Mouse (Mus musculus) forebrain, embryonic 15.5 days (tissue): Measurements from ENCODE around the gene Mplkip. TPM values are rescaled to one million over a fixed set of nuclear protein-coding genes. Genes with fewer than 3 reads are reported as not detected.

Experiments used
- ATAC-seq: fragments of 200-750 bp; cut with Nextera tagmentation; replicated peaks from 2 replicates; pipeline ENCODE4 v1.8.0; 2017; ENCODE audit warnings: mild to moderate bottlenecking, moderate TSS enrichment, moderate library complexity
- H3K27ac ChIP-seq: fragments of 300-500 bp; sonication (generic); replicated peaks from 2 replicates; pipeline ENCODE4 v1.5.1; 2015; ENCODE audit warnings: mild to moderate bottlenecking, inconsistent platforms
- H3K27me3 ChIP-seq: fragments of 300-500 bp; sonication (generic); 2 replicates; pipeline ENCODE4 v1.6.1; 2015; ENCODE audit warnings: inconsistent platforms
- H3K36me3 ChIP-seq: fragments of 300-500 bp; sonication (generic); 2 replicates; pipeline ENCODE4 v1.6.1; 2015; ENCODE audit warnings: mild to moderate bottlenecking, inconsistent platforms
- H3K4me1 ChIP-seq: fragments of 300-500 bp; sonication (generic); 2 replicates; pipeline ENCODE4 v1.6.1; 2015; ENCODE audit warnings: inconsistent platforms
- H3K4me2 ChIP-seq: fragments of 300-500 bp; sonication (generic); replicated peaks from 2 replicates; pipeline ENCODE4 v1.6.1; 2015; ENCODE audit warnings: mild to moderate bottlenecking, inconsistent platforms
- H3K4me3 ChIP-seq: fragments of 300-500 bp; sonication (generic); 2 replicates; pipeline ENCODE4 v1.5.1; 2015; ENCODE audit warnings: mild to moderate bottlenecking, inconsistent platforms
- H3K9ac ChIP-seq: fragments of 300-500 bp; sonication (generic); replicated peaks from 2 replicates; pipeline ENCODE4 v1.6.1; 2015; ENCODE audit warnings: mild to moderate bottlenecking, inconsistent platforms
- H3K9me3 ChIP-seq: fragments of 300-500 bp; sonication (generic); 2 replicates; pipeline ENCODE4 v1.6.1; 2016; ENCODE audit warnings: inconsistent platforms
- WGBS: fragments of 180-500 bp; shearing (Covaris S2); methylation state at CpG from one replicate; pipeline ENCODE4 v1.1.7; 2015; ENCODE audit warnings: mixed read lengths; 5-methylcytosine and 5-hydroxymethylcytosine counted together
- microRNA counts: library from miRNA; unstranded; fragments of <30 nt; microRNA quantifications from one replicate; lab custom pipeline; 2016
- microRNA-seq: library from miRNA; unstranded; fragments of <30 nt; microRNA quantifications from one replicate; pipeline ENCODE4, GENCODE M21; 2016
- polyA plus RNA-seq: library from polyadenylated mRNA; unstranded; fragments of >200 nt; fragmentation: Nextera tagmentation; extraction: Ambion mirVana; gene quantifications from 2 replicates; pipeline ENCODE4 v1.2.1, GENCODE M21; 2015

Mplkip gene
- polyA plus RNA-seq, 1 experiment from 2014 or later: 50.5 TPM

DNA sequence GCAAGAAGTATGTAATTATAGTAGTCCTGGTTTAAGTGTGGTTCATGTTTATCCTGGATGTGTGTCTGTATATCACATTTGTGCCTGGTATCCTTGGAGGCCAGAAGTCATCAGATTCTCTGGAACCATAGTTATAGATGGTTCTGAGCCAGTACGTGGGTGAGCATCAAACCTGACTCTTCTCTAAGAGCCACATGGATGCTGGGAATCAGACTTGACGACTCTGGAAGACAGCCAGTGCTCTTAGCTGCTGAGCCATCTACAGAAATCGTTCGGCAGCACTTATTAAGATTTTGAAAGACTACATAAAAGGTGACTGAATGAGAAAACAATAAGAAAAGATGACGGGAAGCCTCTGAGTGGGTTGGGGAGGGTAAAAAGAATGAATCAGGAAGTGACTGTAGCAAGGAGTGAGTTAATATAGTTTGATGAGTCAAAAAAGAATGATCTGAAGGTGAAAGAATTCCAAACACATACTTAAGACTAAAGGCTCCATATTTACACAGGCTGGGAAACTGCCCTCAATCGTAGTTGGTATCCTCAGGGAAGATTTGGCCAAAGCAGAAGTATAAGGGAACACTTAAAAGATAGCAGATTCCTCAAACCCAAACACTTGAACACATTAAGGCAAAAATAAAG is 10.3 kb downstream of the Mplkip start:
- no peak for ATAC-seq
- Histone ChIP-seq H3K9me3 (no peaks in the 10 kb centered on the region), H3K4me1 (no peaks in the 10 kb centered on the region), H3K27me3 (no peaks in the 10 kb centered on the region), H3K4me3 (no peak overlapping the region), H3K9ac (no peak overlapping the region), H3K27ac (no peak overlapping the region), H3K36me3 (no peaks in the 10 kb centered on the region), H3K4me2 (no peak overlapping the region)
- WGBS: 76% methylated on average over 6 of the region's 6 CpGs

DNA sequence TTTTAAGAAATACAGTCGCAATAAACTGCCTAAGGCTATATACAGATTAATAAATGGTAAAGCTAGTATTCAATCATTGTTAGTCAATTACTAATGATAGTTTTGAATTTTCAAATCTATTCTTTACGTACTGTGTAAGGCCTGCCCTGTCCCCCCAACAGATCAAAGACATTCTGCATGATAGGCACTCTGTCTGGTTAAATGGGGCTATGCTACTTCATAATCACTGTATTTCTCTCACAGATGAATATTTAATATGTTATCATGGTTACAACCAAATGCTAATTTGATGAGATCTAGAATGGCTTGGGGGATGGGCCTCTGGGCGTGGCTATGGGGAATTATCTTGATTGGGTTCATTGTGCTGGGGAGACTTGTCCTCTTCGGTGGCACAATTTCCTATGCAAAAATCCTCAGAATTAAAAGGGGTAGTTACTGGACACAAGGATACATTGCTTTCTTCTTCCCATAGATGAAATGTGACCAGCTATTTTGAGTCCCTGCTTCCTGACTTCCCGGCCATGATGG is 13.9 kb downstream of the Mplkip start:
- Histone ChIP-seq H3K4me2 (no peak overlapping the region), H3K9ac (no peak overlapping the region), H3K4me1 (no peaks in the 10 kb centered on the region), H3K9me3 (no peaks in the 10 kb centered on the region), H3K36me3 (no peaks in the 10 kb centered on the region), H3K27ac (no peak overlapping the region), H3K27me3 (no peaks in the 10 kb centered on the region), H3K4me3 (no peak overlapping the region)
- 75% methylated on average over 5 of the region's 5 CpGs for WGBS
- ATAC-seq: no peak

DNA sequence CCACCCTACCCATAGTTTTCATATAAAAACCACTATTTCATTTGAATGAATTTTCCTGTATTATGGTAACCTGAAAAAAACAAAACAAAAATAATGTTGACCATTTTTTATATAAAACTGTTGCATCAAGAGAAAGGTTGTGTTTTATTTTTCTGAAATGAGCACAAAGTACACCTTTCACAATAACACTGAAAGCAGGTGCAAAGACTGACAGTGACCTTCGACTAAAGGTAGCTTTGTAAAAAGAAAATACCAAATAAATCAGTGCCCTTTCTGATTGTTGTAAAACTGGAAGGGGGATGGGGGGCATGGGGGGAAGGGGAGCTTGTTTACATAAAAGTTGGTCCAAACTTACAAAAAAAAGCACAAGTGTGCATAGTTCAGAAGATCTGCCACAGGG is 22.4 kb downstream of the Mplkip start:
- H3K9me3 ChIP-seq: no peaks in the 10 kb centered on the region
- no peak for ATAC-seq
- H3K27ac ChIP-seq: no peak overlapping the region
- peaks cover 31% of the 10 kb centered on the region for H3K36me3 ChIP-seq
- WGBS: 77% methylated on average over 1 of the region's 1 CpGs
- H3K4me1 ChIP-seq: no peaks in the 10 kb centered on the region
- no peak overlapping the region for H3K4me2 ChIP-seq
- H3K27me3 ChIP-seq: no peaks in the 10 kb centered on the region
- no peak overlapping the region for H3K9ac ChIP-seq
- H3K4me3 ChIP-seq: no peak overlapping the region

GRCm38 (mm10) chr13:17727922-17728321 is 32.9 kb downstream of the Mplkip start:
- no peak for ATAC-seq
- Histone ChIP-seq H3K4me1 (no peaks in the 10 kb centered on the region), H3K4me3 (no peak overlapping the region), H3K27ac (no peak overlapping the region), H3K36me3 (peaks cover 9% of the 10 kb centered on the region; the same call in 1 of the 2 replicates), H3K27me3 (no peaks in the 10 kb centered on the region), H3K4me2 (no peak overlapping the region), H3K9ac (no peak overlapping the region), H3K9me3 (no peaks in the 10 kb centered on the region)
- WGBS: 97% methylated on average over 4 of the region's 4 CpGs

DNA sequence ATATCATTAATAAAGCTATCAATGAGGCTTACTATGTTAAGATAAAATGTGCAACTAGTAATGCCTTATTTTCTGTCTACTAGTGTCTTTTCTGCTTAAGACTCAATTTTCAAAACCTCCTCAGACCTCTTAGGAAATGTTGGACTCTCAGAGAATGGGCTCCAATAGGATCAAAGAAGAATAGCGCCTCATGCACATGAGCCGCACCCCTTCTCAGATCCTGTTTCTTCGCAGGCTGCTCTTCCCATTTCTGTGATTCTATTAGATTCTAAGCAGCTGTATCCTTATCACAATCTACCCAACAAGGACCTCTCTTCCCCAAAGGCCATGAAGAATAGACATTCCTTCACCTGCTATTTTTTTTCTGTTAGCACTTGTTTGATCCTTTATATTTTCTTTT is 33.8 kb downstream of the Mplkip start:
- no peak overlapping the region for H3K9ac ChIP-seq
- no peak overlapping the region for H3K27ac ChIP-seq
- H3K36me3 ChIP-seq: peaks cover 9% of the 10 kb centered on the region; the same call in 1 of the 2 replicates
- WGBS: 94% methylated on average over 3 of the region's 3 CpGs
- H3K27me3 ChIP-seq: no peaks in the 10 kb centered on the region
- H3K4me1 ChIP-seq: no peaks in the 10 kb centered on the region
- H3K9me3 ChIP-seq: no peaks in the 10 kb centered on the region
- no peak for ATAC-seq
- H3K4me3 ChIP-seq: no peak overlapping the region
- no peak overlapping the region for H3K4me2 ChIP-seq

MicroRNAs encoded within 50 kb of the gene (microRNA counts, 519-probe panel; counts per million panel counts)
- not detected for microRNA mmu-miR-466i (lab: Ali Mortazavi, UCI)

Small RNAs within 50 kb of the gene (microRNA-seq; reads per million reads assigned to microRNA genes)
- gene Mir466i: not detected

Other genes with a start within 250 kb of the Mplkip start
- 2.4 and 3.2 TPM in 2 replicates for gene Sugct, start 361 bp downstream of the Mplkip start, polyA plus RNA-seq
- 19.6 and 19.7 TPM in 2 replicates for gene Cdk13, start 109.9 kb downstream of the Mplkip start, polyA plus RNA-seq
- 215 and 222 TPM in 2 replicates for gene Rala, start 249.0 kb downstream of the Mplkip start, polyA plus RNA-seq